Mouse (Mus musculus) midbrain, postnatal 0 days (tissue): Measurements from ENCODE around the gene Kcnn1. TPM values are rescaled to one million over a fixed set of nuclear protein-coding genes. Genes with fewer than 3 reads are reported as not detected.

ENCODE experiments used
- ATAC-seq: fragments of 200-750 bp; cut with Nextera tagmentation; 2 replicates; pipeline ENCODE4 v1.8.0; 2017; ENCODE audit warnings: moderate number of reproducible peaks, mild to moderate bottlenecking, moderate TSS enrichment, moderate library complexity; ENCODE audit not compliant: low FRiP score
- DNase-seq: peaks from one replicate; pipeline ENCODE4 v3.0.0-alpha.2; 2015; ENCODE audit warnings: low spot score
- H3K27ac ChIP-seq: fragments of 300-500 bp; sonication (generic); 2 replicates; pipeline ENCODE4 v1.5.1; 2014; ENCODE audit warnings: low read depth, mild to moderate bottlenecking, low read length, mixed read lengths
- H3K27me3 ChIP-seq: fragments of 300-500 bp; sonication (generic); 2 replicates; pipeline ENCODE4 v1.6.1; 2014; ENCODE audit warnings: low read length, control low read depth, mixed read lengths; ENCODE audit not compliant: insufficient read depth
- H3K36me3 ChIP-seq: fragments of 300-500 bp; sonication (generic); 2 replicates; pipeline ENCODE4 v1.6.1; 2014; ENCODE audit warnings: low read length, control low read depth, mixed read lengths; ENCODE audit not compliant: insufficient read depth
- H3K4me1 ChIP-seq: fragments of 300-500 bp; sonication (generic); 2 replicates; pipeline ENCODE4 v1.6.1; 2014; ENCODE audit warnings: mild to moderate bottlenecking, control low read depth, antibody characterized with exemption, low read length, mixed read lengths; ENCODE audit not compliant: insufficient read depth
- H3K4me2 ChIP-seq: fragments of 300-500 bp; sonication (generic); 2 replicates; pipeline ENCODE4 v1.6.1; 2014; ENCODE audit warnings: low read depth, mild to moderate bottlenecking, low read length, mixed read lengths; ENCODE audit not compliant: poor library complexity, severe bottlenecking
- H3K4me3 ChIP-seq: fragments of 300-500 bp; sonication (generic); 2 replicates; pipeline ENCODE4 v1.5.1; 2014; ENCODE audit warnings: low read depth, mild to moderate bottlenecking, low read length, moderate library complexity
- H3K9ac ChIP-seq: fragments of 300-500 bp; sonication (generic); replicated peaks from 2 replicates; pipeline ENCODE4 v1.6.1; 2014; ENCODE audit warnings: mild to moderate bottlenecking, low read length, moderate library complexity, mixed read lengths; ENCODE audit not compliant: poor library complexity, severe bottlenecking
- H3K9me3 ChIP-seq: fragments of 300-500 bp; sonication (generic); 2 replicates; pipeline ENCODE4 v1.6.1; 2016; ENCODE audit warnings: low read length, control low read depth
- CTCF ChIP-seq: IDR thresholded peaks from 2 replicates; pipeline ENCODE4 v1.5.1; 2016; ENCODE audit warnings: antibody characterized with exemption, mild to moderate bottlenecking
- WGBS: fragments of 180-500 bp; shearing (Covaris S2); extraction: QIAGEN DNeasy Blood & Tissue Kit; methylation state at CpG from one replicate; pipeline ENCODE4 v1.1.7; 2014; 5-methylcytosine and 5-hydroxymethylcytosine counted together
- polyA plus RNA-seq: library from polyadenylated mRNA; unstranded; fragments of >200 nt; fragmentation: Nextera tagmentation; extraction: Ambion mirVana; gene quantifications from 2 replicates; pipeline ENCODE4 v1.2.1, GENCODE M21; 2015
- total RNA-seq: library from RNA; depleted of rRNA; stranded (reverse); fragments of >200 nt; gene quantifications from 2 replicates; pipeline ENCODE4 v1.2.3, GENCODE M21; 2014

Gene Kcnn1
- total and polyA plus RNA-seq, 2 experiments from 2014 or later, result 10.0 to 32.8 TPM

GRCm38 (mm10) chr8:70880546-70880945 lies 17.5 kb upstream of the Kcnn1 start:
- no peak overlapping the region for H3K4me3 ChIP-seq
- no peaks in the 10 kb centered on the region for H3K9me3 ChIP-seq
- 29% methylated on average over 11 of the region's 11 CpGs for WGBS
- no peak overlapping the region for H3K4me2 ChIP-seq
- no peak for TF ChIP-seq CTCF
- no peaks in the 10 kb centered on the region for H3K36me3 ChIP-seq
- ATAC-seq (no peak), DNase-seq (no peak)
- no peaks in the 10 kb centered on the region for H3K27me3 ChIP-seq
- no peak overlapping the region for H3K27ac ChIP-seq
- no peaks in the 10 kb centered on the region for H3K4me1 ChIP-seq
- peak overlapping the region; percentile 33; the same call in 1 of the 2 replicates for H3K9ac ChIP-seq

- ATAC-seq (no peak), DNase-seq (peak; percentile 61)
- H3K4me1 ChIP-seq, result no peaks in the 10 kb centered on the region
- no peaks in the 10 kb centered on the region for H3K9me3 ChIP-seq
- no peak overlapping the region for H3K4me2 ChIP-seq
- H3K27me3 ChIP-seq, result no peaks in the 10 kb centered on the region
- WGBS, result 5% methylated on average over 4 of the region's 4 CpGs
- no peaks in the 10 kb centered on the region for H3K36me3 ChIP-seq
- H3K27ac ChIP-seq, result no peak overlapping the region
- peak overlapping the region; percentile 33; the same call in 1 of the 2 replicates for H3K9ac ChIP-seq
- H3K4me3 ChIP-seq, result no peak overlapping the region
- peak; percentile 35 for TF ChIP-seq CTCF
These were observed 17.1 kb upstream of the Kcnn1 start for GRCm38 (mm10) chr8:70880126-70880525.

- 46% methylated on average over 4 of the region's 4 CpGs for WGBS
- no peak; the same call in 1 of the 2 replicates for ATAC-seq
- Histone ChIP-seq H3K4me1 (no peaks in the 10 kb centered on the region), H3K9me3 (no peaks in the 10 kb centered on the region), H3K27me3 (no peaks in the 10 kb centered on the region), H3K36me3 (no peaks in the 10 kb centered on the region), H3K27ac (no peak overlapping the region), H3K9ac (no peak overlapping the region), H3K4me3 (no peak overlapping the region), H3K4me2 (no peak overlapping the region)
- TF ChIP-seq CTCF, result no peak
- DNase-seq, result no peak
These were observed 16.4 kb upstream of the Kcnn1 start for GRCm38 (mm10) chr8:70879500-70879899.

- Histone ChIP-seq H3K4me1 (no peaks in the 10 kb centered on the region), H3K9me3 (no peaks in the 10 kb centered on the region), H3K36me3 (no peaks in the 10 kb centered on the region), H3K27ac (no peak overlapping the region), H3K4me3 (no peak overlapping the region), H3K9ac (no peak overlapping the region), H3K4me2 (no peak overlapping the region), H3K27me3 (no peaks in the 10 kb centered on the region)
- DNase-seq, result no peak
- no peak for TF ChIP-seq CTCF
- no peak for ATAC-seq
- 39% methylated on average over 2 of the region's 2 CpGs for WGBS
These were observed 15.1 kb upstream of the Kcnn1 start for GRCm38 (mm10) chr8:70878178-70878577.

GRCm38 (mm10) chr8:70876382-70876781 lies 13.3 kb upstream of the Kcnn1 start:
- no peak for TF ChIP-seq CTCF
- no peak for ATAC-seq
- no peaks in the 10 kb centered on the region for H3K27me3 ChIP-seq
- H3K9me3 ChIP-seq, result no peaks in the 10 kb centered on the region
- H3K27ac ChIP-seq, result no peak overlapping the region
- no peaks in the 10 kb centered on the region for H3K4me1 ChIP-seq
- H3K4me2 ChIP-seq, result no peak overlapping the region
- WGBS, result 59% methylated on average over 4 of the region's 4 CpGs
- H3K36me3 ChIP-seq, result no peaks in the 10 kb centered on the region
- H3K9ac ChIP-seq, result no peak overlapping the region
- DNase-seq, result no peak
- no peak overlapping the region for H3K4me3 ChIP-seq

GRCm38 (mm10) chr8:70874441-70874840 lies 11.4 kb upstream of the Kcnn1 start:
- Histone ChIP-seq H3K36me3 (no peaks in the 10 kb centered on the region), H3K4me1 (no peaks in the 10 kb centered on the region), H3K4me3 (no peak overlapping the region), H3K9me3 (no peaks in the 10 kb centered on the region), H3K27me3 (no peaks in the 10 kb centered on the region), H3K4me2 (no peak overlapping the region), H3K9ac (no peak overlapping the region), H3K27ac (peak overlapping the region; percentile 85; the same call in 1 of the 2 replicates)
- DNase-seq (no peak), ATAC-seq (no peak)
- WGBS, result 93% methylated on average over 13 of the region's 13 CpGs
- no peak for TF ChIP-seq CTCF
